Mouse (Mus musculus) cerebellum, postnatal 4 days (tissue): ENCODE data around the gene Plxnb2.

Source experiments
- DNase-seq, 2 experiments: peaks; one replicate each; pipeline ENCODE4 v3.0.0; 2022; ENCODE audit warnings: low spot score in 2 of 2, mixed read lengths in 1 of 2

The Plxnb2 gene

GRCm38 (mm10) chr15:89149271-89150040 is 31.1 kb downstream of the Plxnb2 start, which contains the start of gene Mapk11:
Gene Mapk11 (minus strand): TSS chr15:89149628.
- no peak for DNase-seq

GRCm38 (mm10) chr15:89148496-89149270 is 31.9 kb downstream of the Plxnb2 start:
- no peak for DNase-seq

- DNase-seq = no peak
Measured at GRCm38 (mm10) chr15:89147895-89148294, 32.7 kb downstream of the Plxnb2 start.

GRCm38 (mm10) chr15:89147456-89147855 is 33.1 kb downstream of the Plxnb2 start:
- no peak for DNase-seq

- DNase-seq = no peak
Measured at GRCm38 (mm10) chr15:89147024-89147423, 33.6 kb downstream of the Plxnb2 start.

- DNase-seq = no peak
Measured at GRCm38 (mm10) chr15:89146537-89146936, 34.1 kb downstream of the Plxnb2 start.

GRCm38 (mm10) chr15:89145813-89146350 is 34.7 kb downstream of the Plxnb2 start:
- no peak for DNase-seq

GRCm38 (mm10) chr15:89144965-89145364 is 35.6 kb downstream of the Plxnb2 start:
- DNase-seq = no peak

- no peak for DNase-seq
Measured at GRCm38 (mm10) chr15:89143134-89143533, 37.5 kb downstream of the Plxnb2 start.

- DNase-seq = no peak
Measured at GRCm38 (mm10) chr15:89141905-89142304, 38.7 kb downstream of the Plxnb2 start.

- DNase-seq = no peak
Measured at GRCm38 (mm10) chr15:89141443-89141842, 39.1 kb downstream of the Plxnb2 start.

- no peak for DNase-seq
Measured at GRCm38 (mm10) chr15:89140659-89141252, 39.8 kb downstream of the Plxnb2 start, which contains the start of gene Mapk12. Gene Mapk12 (minus strand): TSS chr15:89140703.

GRCm38 (mm10) chr15:89140048-89140658 is 40.4 kb downstream of the Plxnb2 start:
- no peak for DNase-seq

GRCm38 (mm10) chr15:89138531-89138930 is 42.1 kb downstream of the Plxnb2 start:
- no peak for DNase-seq

GRCm38 (mm10) chr15:89138046-89138405 is 42.6 kb downstream of the Plxnb2 start:
- DNase-seq = no peak

- no peak for DNase-seq
Measured at GRCm38 (mm10) chr15:89137378-89138045, 43.1 kb downstream of the Plxnb2 start.

GRCm38 (mm10) chr15:89136461-89137155 is 44.0 kb downstream of the Plxnb2 start:
- DNase-seq = no peak

GRCm38 (mm10) chr15:89131316-89131715 is 49.3 kb downstream of the Plxnb2 start:
- no peak for DNase-seq

GRCm38 (mm10) chr15:89130245-89130644 is 50.3 kb downstream of the Plxnb2 start:
- DNase-seq = no peak
